Mouse (Mus musculus) heart, postnatal 0 days (tissue): ENCODE measurements around the gene Herc6. TPM values are rescaled to one million over a fixed set of nuclear protein-coding genes. Genes with fewer than 3 reads are reported as not detected.
A peak's percentile ranks its signal among the peaks of the same experiment; 100 is the strongest.
"Not testable (repeated sequence)": the region's sequence is repeated elsewhere in the genome, so short reads cannot be mapped to it uniquely, and the experiment has no call there.

Experiments used
- ATAC-seq: fragments of 200-750 bp; cut with Nextera tagmentation; 2 replicates; pipeline ENCODE4 v1.8.0; 2017; ENCODE audit warnings: low read depth, moderate number of reproducible peaks, moderate library complexity; ENCODE audit not compliant: insufficient read depth
- DNase-seq: peaks from one replicate; pipeline ENCODE4 v3.0.0-alpha.2; 2016; ENCODE audit warnings: low spot score
- H3K27ac ChIP-seq: fragments of 300-500 bp; sonication (generic); 2 replicates; pipeline ENCODE4 v1.5.1; 2014; ENCODE audit warnings: low read depth, mild to moderate bottlenecking
- H3K27me3 ChIP-seq: fragments of 300-500 bp; sonication (generic); 2 replicates; pipeline ENCODE4 v1.6.1; 2014; ENCODE audit warnings: low read length, mixed read lengths; ENCODE audit not compliant: control insufficient read depth, insufficient read depth
- H3K36me3 ChIP-seq: fragments of 300-500 bp; sonication (generic); replicated peaks from 2 replicates; pipeline ENCODE4 v1.6.1; 2014; ENCODE audit warnings: low read length, mixed read lengths; ENCODE audit not compliant: control insufficient read depth, insufficient read depth
- H3K4me1 ChIP-seq: fragments of 300-500 bp; sonication (generic); 2 replicates; pipeline ENCODE4 v1.6.1; 2014; ENCODE audit warnings: antibody characterized with exemption; ENCODE audit not compliant: control insufficient read depth, insufficient read depth
- H3K4me2 ChIP-seq: fragments of 300-500 bp; sonication (generic); 2 replicates; pipeline ENCODE4 v1.6.1; 2014; ENCODE audit warnings: low read depth, mild to moderate bottlenecking, low read length, moderate library complexity
- H3K4me3 ChIP-seq: fragments of 300-500 bp; sonication (generic); 2 replicates; pipeline ENCODE4 v1.5.1; 2014; ENCODE audit warnings: low read depth, low read length
- H3K9ac ChIP-seq: fragments of 300-500 bp; sonication (generic); replicated peaks from 2 replicates; pipeline ENCODE4 v1.6.1; 2014; ENCODE audit warnings: low read depth, low read length, mixed read lengths
- H3K9me3 ChIP-seq: fragments of 300-500 bp; sonication (generic); replicated peaks from 2 replicates; pipeline ENCODE4 v1.6.1; 2016; ENCODE audit warnings: low read length; ENCODE audit not compliant: control insufficient read depth
- CTCF ChIP-seq: IDR thresholded peaks from 2 replicates; pipeline ENCODE4 v1.5.1; 2016; ENCODE audit warnings: antibody characterized with exemption, control low read depth, low read depth
- EP300 ChIP-seq: IDR thresholded peaks from 2 replicates; pipeline ENCODE4 v1.6.1; 2016; ENCODE audit warnings: antibody characterized with exemption, low read depth
- WGBS: fragments of 180-500 bp; shearing (Covaris S2); extraction: QIAGEN DNeasy Blood & Tissue Kit; methylation state at CpG from one replicate; pipeline ENCODE4 v1.1.7; 2014; 5-methylcytosine and 5-hydroxymethylcytosine counted together
- polyA plus RNA-seq: library from polyadenylated mRNA; unstranded; fragments of >200 nt; fragmentation: Nextera tagmentation; extraction: Ambion mirVana; gene quantifications from 2 replicates; pipeline ENCODE4 v1.2.1, GENCODE M21; 2015
- total RNA-seq: library from RNA; depleted of rRNA; stranded (reverse); fragments of >200 nt; gene quantifications from 2 replicates; pipeline ENCODE4 v1.2.3, GENCODE M21; 2014; ENCODE audit warnings: low replicate concordance

The Herc6 gene
- total and polyA plus RNA-seq, 2 experiments from 2014 or later = 2.7 to 11.8 TPM

GRCm38 (mm10) chr6:57540950-57541498 is 39.8 kb upstream of the Herc6 start:
- no peak overlapping the region for H3K27ac ChIP-seq
- no peak overlapping the region for H3K9ac ChIP-seq
- TF ChIP-seq EP300 (no peak), CTCF (no peak)
- H3K4me1 ChIP-seq = peaks cover 3% of the 10 kb centered on the region; the same call in 1 of the 2 replicates
- H3K9me3 ChIP-seq = no peaks in the 10 kb centered on the region
- no peaks in the 10 kb centered on the region for H3K27me3 ChIP-seq
- 76% methylated on average over 5 of the region's 5 CpGs for WGBS
- no peak overlapping the region for H3K4me2 ChIP-seq
- ATAC-seq (no peak), DNase-seq (no peak)
- no peaks in the 10 kb centered on the region for H3K36me3 ChIP-seq
- no peak overlapping the region for H3K4me3 ChIP-seq

GRCm38 (mm10) chr6:57541737-57542335 is 39.0 kb upstream of the Herc6 start:
- no peak overlapping the region for H3K9ac ChIP-seq
- no peaks in the 10 kb centered on the region for H3K27me3 ChIP-seq
- no peak overlapping the region for H3K4me2 ChIP-seq
- no peak overlapping the region for H3K27ac ChIP-seq
- no peak for ATAC-seq
- TF ChIP-seq CTCF (no peak), EP300 (no peak)
- no peaks in the 10 kb centered on the region for H3K9me3 ChIP-seq
- no peak overlapping the region for H3K4me3 ChIP-seq
- no peaks in the 10 kb centered on the region for H3K36me3 ChIP-seq
- peaks cover 3% of the 10 kb centered on the region; the same call in 1 of the 2 replicates for H3K4me1 ChIP-seq
- WGBS = 71% methylated on average over 1 of the region's 1 CpGs
- no peak for DNase-seq

GRCm38 (mm10) chr6:57543591-57543990 is 37.2 kb upstream of the Herc6 start:
- H3K36me3 ChIP-seq, H3K4me3 ChIP-seq, H3K9ac ChIP-seq, H3K4me2 ChIP-seq, H3K9me3 ChIP-seq, H3K27me3 ChIP-seq, H3K4me1 ChIP-seq: not testable (repeated sequence)
- peak; percentile 54; the same call in 1 of the 2 replicates for TF ChIP-seq EP300
- ATAC-seq = peak; percentile 53; the same call in 1 of the 2 replicates
- peak overlapping the region; percentile 86 for H3K27ac ChIP-seq
- peak; percentile 54 for DNase-seq

GRCm38 (mm10) chr6:57544866-57545265 is 35.9 kb upstream of the Herc6 start:
- no peaks in the 10 kb centered on the region for H3K27me3 ChIP-seq
- no peak overlapping the region for H3K4me3 ChIP-seq
- H3K4me2 ChIP-seq = no peak overlapping the region
- no peak overlapping the region for H3K9ac ChIP-seq
- no peaks in the 10 kb centered on the region for H3K36me3 ChIP-seq
- peaks cover 3% of the 10 kb centered on the region; the same call in 1 of the 2 replicates for H3K4me1 ChIP-seq
- H3K9me3 ChIP-seq = no peaks in the 10 kb centered on the region
- TF ChIP-seq EP300 = peak; percentile 75
- no peak for TF ChIP-seq CTCF
- ATAC-seq (peak; percentile 96), DNase-seq (peak; percentile 92)
- WGBS = 14% methylated on average over 2 of the region's 2 CpGs
- H3K27ac ChIP-seq = peak overlapping the region; percentile 86

GRCm38 (mm10) chr6:57551211-57551796 is 29.5 kb upstream of the Herc6 start:
- WGBS = 61% methylated on average over 3 of the region's 3 CpGs
- Histone ChIP-seq H3K9me3 (no peaks in the 10 kb centered on the region), H3K4me2 (no peak overlapping the region), H3K4me1 (no peaks in the 10 kb centered on the region), H3K36me3 (no peaks in the 10 kb centered on the region), H3K4me3 (no peak overlapping the region), H3K9ac (no peak overlapping the region), H3K27me3 (no peaks in the 10 kb centered on the region), H3K27ac (no peak overlapping the region)
- ATAC-seq (no peak), DNase-seq (no peak)
- TF ChIP-seq CTCF (no peak), EP300 (no peak)
